Mouse (Mus musculus) megakaryocyte-erythroid progenitor cell, adult 5-6 weeks (primary cell): ENCODE measurements at regions not wholly inside any gene's neighbourhood (a gene's known extent, or its start where the extent isn't known, plus 50 kb on each side); places are given as distances from the start of the nearest gene placed in this dataset.
"Not testable (repeated sequence)": the region's sequence is repeated elsewhere in the genome, so short reads cannot be mapped to it uniquely, and the experiment has no call there.

Experiments used
- ATAC-seq: replicated peaks from 2 replicates; pipeline ENCODE4 v1.8.0; 2016; ENCODE audit warnings: mild to moderate bottlenecking, inconsistent platforms; ENCODE audit not compliant: severe bottlenecking, poor library complexity, low FRiP score, low TSS enrichment

DNA sequence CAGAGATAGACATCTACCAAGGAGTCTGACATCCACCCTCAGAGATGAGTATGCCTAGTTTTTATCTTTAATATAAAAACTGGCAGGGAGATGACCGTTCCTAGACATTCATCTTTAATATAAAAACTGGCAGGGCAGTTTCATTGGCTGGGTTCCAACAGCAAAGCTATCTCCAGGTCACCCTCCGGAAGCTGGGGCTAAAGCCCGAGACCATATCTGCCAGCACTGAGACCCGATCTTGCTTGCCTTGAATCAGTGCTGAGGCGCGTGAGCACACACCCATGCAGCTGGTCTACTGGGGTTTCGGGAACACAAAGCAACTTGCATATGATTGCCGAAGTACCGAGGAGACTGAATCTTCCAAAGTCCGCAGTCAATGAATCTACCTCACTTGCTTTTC is 144.5 kb upstream of the Dapk1 start:
- peak; percentile 24; the same call in 1 of the 2 replicates for ATAC-seq

DNA sequence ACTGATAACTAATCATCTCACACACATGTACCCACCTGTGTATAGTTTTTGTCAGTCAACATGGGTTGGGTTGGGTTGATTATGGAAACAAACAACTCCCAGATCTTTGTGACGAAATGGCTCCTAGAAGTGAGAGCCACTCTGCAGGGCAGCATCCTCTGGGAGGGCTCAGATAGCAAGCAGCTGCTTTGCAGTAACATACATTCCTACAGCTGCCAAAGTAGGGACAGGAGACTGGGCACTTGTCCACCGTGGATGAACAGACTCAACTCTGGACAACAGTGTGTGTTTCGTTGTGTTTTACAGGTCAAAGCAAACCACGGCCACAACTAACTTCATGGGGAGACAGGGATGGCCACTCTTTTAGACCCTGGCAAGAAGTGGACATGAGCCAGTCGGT is 142.7 kb upstream of the Dapk1 start:
- ATAC-seq, result no peak

DNA sequence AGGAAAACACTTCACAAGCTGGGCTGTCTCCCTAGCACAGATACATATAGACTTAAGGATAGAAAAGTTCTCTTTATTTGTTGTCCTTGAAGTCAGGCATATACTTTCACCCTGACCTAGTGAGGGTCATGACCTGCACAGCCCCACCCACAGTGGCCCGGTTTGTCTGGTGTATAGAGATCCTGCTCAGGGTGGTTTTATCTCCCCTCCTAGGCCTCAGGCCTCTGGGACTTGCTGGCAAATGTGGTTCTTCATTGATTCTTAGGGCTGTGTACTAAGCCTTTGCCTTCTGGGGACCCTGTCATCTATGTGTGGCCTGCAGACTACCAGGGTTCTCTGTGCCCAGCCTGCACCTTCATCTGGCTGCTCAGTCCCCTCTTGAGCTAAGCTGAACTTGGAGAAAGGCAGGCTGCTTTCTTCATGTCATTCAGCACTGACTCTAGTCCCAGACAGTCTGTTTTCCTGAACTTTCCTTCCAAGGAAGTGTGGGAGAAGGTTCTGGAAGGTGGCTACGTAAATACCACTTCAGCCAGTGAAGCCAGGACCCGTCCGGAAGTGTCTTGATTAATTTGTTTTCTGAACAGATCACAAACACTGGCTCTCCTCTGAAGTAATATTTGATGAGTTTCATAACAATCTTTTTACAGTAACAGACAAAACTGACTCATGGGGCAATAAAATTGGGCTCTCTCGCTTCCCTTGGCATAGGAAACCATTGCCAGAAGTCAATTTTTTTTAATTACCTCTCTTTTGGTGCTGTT is 135.0 kb upstream of the Dapk1 start:
- no peak for ATAC-seq

DNA sequence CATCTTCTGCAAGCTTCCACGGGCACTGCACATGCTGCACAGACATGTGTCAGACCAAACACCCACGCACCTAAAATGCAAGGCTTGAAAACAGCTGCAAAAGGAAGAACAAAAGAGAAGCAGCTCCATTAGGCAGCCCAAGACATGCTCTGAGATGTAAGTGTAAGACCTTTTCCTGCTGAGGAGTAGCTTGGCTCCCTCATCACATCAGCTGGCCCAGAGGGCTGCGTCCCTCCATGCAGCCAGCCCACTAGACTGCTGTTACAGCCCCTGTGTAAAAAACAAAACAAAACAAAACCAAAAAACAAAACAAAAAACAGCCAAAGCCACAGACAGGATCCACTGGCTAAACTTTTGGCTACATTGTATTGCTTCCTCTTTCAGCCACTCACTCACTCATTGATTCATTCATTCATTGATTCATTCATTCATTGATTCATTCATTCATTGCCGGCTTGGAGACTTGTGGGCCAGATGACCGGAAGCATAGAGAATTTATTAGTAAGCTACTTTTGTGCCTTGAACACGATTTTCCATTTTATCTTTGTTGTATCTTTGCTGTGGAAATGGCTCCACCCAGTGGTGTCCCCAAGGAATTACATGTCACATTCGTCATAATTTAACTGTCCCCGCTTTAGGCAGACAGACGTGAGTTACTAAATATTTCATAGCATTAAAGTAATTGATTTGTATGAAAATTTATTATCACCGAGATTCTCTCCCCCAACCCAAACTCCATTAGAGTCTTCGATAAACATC is 133.7 kb upstream of the Dapk1 start:
- no peak; the same call in 1 of the 2 replicates for ATAC-seq

DNA sequence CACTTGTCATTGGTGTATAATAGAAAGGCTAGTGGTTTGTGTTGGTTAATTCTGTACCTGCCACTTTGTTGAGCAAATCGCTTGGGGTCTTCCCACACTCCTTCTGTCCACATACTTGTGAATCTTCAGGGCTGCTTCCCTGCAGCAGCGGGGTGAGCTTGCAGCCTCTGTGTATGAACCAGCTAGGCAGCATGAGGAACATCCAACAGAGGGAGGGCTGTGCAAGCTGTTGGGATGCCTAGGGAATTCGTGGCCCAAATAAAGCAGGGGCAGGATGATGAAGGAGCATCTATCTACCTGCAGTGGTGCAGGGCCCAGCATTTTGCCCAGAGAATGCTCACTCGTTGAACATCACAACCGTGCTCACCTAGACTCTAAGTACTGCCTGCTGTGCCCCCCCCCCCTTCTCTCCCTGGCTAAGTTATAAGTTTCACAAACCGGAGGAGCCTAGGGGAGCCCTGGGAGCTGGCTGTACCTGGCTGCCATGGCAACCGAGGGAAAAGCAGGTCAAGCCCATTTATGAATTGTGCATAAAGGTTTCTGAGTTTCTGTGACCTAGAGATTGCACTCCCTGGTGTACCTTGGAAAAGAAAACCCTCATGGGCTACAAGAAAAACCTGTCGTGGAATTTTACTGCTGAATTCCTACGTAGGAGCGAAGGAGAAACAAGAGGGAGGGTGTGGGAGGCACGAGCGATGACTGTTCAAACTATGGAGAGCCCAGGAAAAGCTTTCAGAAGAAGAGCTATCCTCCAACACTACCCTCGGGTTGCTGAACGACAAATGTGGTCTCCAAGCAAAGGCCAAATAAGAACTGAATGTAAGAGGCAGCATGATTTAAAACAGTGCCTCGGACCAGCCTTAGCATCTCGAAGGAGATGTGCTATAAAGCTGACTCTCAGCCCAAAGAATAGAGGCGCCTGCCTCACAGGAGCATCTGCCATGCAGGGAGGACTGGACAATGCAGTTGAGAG is 131.0 kb upstream of the Dapk1 start:
- ATAC-seq, result no peak

DNA sequence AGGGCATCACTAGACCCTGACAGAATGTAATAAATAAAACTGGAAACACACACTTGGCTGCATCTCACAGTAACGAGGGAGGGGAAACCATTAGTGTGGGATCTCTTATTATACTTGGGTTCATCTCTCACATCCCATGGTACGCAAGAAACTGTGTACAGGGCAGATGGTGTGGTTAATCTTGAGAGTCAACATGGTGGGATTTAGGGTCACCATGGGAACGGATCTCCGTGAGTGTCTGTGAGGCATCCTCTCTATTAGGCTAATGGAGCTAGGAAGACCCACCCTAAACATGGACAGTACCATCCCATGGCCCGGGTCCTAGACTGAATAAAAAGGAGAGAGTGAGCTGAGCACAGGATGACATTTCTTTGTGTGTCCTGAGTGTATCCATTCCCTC is 130.1 kb upstream of the Dapk1 start:
- no peak for ATAC-seq

DNA sequence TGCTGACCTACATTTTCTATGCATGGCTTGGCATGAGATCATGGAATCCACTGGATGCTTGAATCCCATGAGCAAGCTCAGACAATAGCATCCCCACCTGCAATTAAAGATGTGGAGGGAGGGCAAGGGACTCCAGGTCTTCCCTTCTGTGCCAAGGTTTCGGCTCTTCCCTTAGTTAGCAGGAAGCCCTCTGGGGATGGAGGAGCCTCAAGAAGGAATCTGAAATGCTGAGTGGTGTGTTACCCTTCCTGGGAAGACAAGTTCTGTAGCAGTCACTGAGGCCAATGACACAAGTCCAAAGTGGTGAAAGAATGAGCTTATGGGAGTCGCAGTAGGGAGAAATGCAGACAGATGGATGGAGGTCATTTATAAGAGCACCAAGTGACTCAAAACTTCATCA is 125.4 kb upstream of the Dapk1 start:
- no peak for ATAC-seq

DNA sequence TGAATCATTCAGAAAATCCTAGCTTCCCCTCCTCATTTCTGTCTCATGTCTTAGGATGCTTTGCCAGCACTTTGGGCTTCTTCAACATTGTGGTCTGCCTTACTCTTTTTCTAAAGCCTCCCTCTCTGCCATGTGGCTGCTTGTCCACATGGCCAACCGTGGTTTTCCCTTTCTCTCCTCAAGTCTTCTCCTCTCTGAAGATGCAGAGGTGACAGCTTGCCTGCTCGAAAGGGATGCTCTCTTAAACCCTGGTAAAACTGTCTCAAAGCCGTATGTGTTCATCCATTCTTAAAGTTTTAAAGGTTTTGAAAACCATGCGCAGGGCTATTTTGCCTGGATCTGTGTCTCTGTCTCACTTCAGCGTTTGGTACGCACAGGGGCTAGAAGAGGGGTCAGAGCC is 123.4 kb upstream of the Dapk1 start:
- ATAC-seq, result no peak

DNA sequence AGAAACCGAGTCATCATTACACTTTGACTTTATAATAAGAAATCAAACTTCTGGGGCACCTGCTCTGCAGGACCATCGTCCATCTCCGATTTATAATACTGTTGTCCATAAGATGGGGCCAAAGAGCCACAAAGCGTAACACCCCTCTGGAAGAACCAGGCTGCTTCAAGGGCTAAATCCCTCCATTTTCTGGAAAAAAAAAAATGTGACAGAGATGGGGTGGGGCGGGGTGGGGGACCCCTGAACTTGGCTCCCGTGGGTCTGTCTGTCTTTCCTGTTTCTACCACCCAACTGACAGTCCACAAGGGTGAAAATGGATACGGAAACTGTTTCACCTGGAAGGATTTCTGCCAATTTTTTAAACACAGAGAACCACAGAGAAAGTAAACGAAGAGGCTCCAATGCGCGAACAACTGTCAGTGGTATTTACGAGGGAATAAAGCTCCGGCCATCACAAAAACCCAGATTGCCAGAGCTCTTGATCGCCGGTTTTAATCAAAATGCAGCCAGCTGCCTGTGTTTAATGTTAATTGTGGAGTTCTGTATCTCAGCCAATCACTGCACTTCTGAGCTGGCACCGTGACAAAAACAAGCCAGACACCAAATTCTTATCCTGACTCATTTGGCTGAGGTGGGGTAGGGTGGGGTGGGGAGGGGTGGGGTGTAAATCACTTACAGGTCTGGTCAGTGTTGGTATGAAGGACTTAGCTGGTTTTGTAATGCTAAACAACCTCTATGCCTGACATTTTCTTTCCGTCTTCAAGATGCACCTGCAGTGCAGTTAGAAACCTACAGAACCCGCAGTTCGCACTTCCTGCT is 122.5 kb upstream of the Dapk1 start:
- no peak for ATAC-seq

DNA sequence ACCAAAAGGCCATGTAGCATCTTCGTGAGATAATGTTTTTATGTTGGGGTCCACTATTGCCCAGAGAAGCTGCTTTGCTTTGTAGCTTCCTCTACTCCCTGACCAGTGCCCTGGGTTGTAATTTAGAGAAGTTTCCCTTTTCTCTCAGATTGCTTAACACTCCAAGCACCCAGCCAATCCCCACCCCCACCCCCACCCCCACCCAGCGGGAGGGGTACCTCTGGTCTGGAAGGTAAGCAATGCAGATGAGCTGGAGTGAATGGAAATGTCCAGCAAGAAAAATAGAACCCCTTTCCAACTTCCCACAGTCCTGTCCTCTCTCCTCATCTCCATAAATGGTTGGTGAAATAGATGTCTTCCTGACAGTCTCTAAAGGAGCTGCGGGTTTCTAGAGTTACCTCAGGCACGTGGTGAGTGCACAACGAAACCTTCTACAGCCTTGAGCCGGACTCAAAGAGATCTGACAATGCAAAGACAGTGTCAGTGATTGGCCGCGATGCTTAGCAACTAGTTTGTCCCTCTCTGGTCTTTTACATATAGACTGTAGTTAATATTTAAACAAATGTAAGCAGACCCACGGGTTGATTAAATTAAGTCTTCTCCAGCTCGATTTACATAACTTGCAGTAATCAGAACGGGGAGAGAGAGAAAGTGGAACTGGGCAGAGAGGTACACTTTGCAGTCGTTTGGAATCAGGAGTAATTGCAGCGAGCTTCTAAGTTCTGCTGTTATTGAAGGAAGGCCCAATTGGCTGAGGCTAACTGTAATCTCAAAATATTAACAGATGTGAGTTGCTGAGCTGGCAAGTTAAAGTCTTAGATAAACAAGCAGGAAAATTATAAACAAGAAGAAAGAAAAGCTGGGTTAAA is 121.7 kb upstream of the Dapk1 start:
- peak; percentile 12; the same call in 1 of the 2 replicates for ATAC-seq

DNA sequence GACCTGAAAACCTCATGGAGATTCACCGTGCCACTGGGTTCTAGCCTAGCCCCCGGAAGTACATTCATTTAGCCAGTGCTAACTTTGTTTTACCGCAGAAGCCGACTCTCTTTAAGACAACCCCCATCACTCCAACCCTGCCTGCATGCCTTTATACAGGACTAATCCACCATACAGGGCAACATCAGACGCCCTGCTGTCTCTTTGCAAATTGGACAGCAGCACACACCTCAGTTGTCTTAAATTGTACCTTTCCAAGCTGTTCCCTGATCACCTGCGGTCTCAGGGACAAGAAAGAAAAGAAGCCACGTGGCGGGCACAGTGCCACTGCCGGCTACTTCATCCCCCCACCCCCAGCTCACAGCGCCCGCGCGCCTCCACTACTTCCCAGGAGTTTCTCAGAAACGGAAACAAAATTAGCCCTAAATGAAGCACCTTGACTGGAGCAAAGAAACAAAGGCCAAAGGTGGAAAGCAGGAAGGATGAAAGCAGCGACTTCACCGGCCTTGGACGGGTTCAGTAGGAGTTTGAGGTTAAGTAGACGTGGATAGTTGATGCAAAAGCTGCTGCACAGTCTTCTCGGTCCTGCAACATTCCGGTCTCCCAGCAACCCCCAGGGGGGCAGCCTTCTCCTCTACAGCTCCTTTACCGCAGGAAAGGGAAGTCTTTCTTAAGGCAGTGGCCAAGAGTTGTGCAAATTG is 120.9 kb upstream of the Dapk1 start:
- peak; percentile 40 for ATAC-seq

DNA sequence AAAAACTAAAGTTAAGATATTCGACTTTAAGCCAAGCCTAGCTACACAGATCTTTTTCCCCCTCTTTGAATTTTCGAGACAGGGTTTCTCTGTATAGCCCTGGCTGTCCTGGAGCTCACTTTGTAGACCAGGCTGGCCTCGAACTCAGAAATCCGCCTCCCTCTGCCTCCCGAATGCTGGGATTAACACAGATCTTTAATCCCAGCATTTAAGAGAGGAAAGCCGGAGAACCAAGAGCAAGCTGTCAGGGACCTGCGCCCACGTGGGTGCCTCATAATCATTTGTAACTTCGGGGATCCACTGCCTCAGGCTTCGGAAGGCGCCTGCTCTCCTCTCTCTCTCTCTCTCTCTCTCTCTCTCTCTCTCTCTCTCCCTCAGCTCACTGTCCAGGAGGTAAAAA is 120.3 kb upstream of the Dapk1 start:
- ATAC-seq, result not testable (repeated sequence)

DNA sequence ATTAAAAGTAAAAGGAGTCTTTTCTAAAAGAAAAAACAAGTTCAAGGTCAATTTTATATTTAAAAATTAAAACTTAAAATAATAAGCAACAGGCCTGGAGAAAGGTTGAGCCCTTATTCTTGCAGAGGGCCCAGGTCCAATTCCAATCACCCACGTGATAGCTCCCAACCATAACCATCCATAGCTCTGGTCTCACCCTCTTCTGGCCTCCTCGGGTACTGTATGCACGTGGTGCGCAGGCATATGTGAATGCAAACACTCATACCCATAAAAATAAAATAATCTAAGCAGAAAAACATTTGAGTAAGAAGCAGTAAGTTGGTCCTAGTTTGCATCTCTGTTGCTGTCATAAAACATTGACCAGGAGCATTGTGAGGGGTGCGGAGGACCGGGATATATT is 119.8 kb upstream of the Dapk1 start:
- no peak for ATAC-seq

DNA sequence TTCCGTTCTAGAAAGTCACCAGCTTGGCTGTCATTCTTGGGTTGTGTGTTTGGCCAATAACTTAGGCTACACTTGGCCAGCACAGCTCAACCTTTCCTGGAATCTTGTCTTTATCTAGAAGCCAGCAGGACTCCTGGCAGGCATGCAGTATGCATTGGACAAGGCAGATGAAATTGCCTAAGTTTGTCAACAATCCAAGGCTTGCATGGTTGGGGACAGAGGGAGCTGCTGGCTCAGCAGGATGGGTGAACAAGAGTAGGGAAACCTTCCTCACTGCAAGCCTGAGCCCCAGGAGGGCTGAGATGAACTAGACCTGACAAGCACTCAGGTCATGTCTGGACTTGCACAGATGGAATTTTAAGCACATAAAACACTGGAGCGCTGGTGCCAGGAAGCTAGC is 115.6 kb upstream of the Dapk1 start:
- no peak for ATAC-seq

DNA sequence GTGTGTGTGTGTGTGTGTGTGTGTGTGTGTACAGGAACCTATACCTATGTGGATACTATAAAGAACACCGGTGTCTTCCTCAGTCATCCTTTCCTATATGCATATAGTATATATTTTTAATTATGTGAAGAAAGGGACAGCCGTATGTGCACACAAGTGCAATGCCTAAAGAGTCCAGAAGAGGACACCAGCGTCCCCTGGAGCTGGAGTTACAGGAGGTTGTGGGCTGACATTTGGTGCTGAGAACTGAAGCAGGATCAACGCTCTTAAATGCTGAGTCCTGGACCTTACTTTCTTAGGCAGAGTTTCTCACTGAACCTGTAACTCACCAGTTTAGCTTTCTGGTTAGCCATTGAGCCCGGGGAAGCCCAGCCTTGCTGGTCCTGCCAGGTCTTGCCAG is 114.9 kb upstream of the Dapk1 start:
- ATAC-seq, result no peak

DNA sequence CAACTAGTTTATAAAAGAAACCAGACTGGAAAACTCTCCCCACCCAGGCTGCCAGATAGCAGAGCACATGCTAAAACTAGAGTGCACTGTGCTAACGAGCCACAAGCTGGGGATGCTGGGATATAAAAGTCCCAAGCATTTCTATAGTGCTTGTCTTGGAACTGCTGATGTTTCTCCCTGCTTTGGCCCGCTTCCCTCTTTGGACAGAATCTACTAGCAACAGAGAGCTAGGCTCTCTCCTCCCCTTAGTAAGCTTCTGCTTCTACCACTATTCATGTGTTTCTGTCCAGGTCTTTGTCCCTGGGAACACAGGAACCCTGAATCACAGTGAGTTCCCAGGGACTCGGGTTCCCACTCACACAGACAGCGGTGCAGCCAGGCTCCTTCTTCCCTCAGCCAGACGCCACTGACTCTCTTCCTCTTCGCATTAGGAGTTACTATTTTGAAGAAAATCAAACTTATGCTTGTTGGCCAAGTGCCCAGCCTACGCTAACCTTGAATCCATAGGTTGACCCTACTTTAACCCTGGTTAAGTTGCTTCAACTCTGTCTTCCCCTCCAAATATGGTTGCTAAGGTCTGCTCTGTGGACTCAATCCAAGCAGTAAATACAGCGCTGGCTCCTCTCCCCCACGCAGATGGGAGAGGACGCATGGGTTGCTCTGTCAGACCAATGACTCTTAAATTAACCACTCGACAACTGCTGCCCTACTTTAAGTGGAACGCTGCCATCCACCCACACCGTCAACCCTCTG is 113.4 kb upstream of the Dapk1 start:
- no peak for ATAC-seq

DNA sequence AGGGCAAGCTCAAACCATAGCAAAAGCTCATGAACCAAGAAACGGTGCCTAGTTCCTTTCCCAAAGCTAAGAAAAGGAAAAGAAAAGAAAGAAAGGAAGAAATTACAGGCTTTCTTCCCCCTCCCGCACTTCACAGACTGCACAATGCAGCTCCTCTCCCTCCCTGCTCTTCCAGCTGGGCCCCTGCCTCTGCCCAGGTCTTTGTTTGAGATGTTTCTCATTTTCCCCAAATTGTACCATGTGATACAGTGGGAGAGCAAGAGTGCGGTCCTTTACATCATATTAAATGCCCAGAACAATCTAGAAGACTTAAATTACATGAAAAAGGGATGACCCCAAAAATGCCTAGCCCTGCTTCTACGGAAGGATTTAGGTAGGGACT is 112.9 kb upstream of the Dapk1 start:
- no peak for ATAC-seq
